Mouse (Mus musculus) lung, postnatal 14 days (tissue): ENCODE measurements at regions not wholly inside any gene's neighbourhood (a gene's known extent, or its start where the extent isn't known, plus 50 kb on each side); places are given as distances from the start of the nearest gene placed in this dataset.

Experiments
- DNase-seq: peaks from one replicate; pipeline ENCODE4 v3.0.0; 2021

GRCm38 (mm10) chr11:110722701-110723100 lies 245.1 kb upstream of the Kcnj16 start:
- no peak for DNase-seq

GRCm38 (mm10) chr11:110723971-110724370 lies 243.9 kb upstream of the Kcnj16 start:
- no peak for DNase-seq

- no peak for DNase-seq
These were observed 240.4 kb upstream of the Kcnj16 start for GRCm38 (mm10) chr11:110727357-110727961.

DNA sequence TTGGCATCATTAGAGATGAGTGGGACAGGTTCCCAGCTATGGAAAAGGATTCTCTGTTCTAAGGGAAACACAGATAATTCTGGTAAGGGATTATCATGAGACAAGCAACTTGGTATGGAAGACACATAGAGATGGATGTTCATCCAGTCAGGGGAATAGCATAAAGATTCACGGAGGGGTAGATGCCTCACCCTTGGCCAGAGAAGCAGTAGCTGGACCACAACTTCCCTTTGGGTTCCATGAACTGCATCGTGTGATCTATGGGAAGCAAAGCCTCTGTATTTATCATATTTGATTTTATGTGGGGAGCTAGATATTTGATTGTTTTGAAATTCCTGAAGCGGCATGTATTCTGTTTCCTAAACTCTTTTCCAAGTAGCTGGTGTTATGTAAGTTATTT lies 236.3 kb upstream of the Kcnj16 start:
- no peak for DNase-seq

GRCm38 (mm10) chr11:110774128-110774527 lies 193.7 kb upstream of the Kcnj16 start:
- DNase-seq: no peak

GRCm38 (mm10) chr11:110781492-110782276 lies 186.1 kb upstream of the Kcnj16 start:
- no peak for DNase-seq

DNA sequence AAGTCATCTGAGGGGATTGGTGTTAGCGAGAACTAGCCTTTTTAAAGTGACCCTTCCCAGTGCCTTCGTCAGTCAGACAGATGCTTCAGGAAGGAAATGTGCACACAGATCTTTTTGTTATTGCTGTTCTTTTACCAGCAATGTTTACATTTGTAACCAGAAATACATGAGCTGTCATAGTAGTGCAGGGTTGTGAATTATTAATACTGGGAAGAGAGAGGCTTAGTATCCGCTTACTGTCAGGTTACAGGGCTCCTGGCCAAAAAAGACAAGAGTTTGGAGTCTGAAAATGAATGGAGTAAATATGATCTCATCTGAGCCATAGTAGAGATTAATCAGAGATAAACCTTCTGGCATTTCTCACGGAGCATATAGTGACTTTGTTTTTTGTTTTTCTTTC lies 178.3 kb upstream of the Kcnj16 start:
- DNase-seq: no peak

- no peak for DNase-seq
These were observed 167.8 kb upstream of the Kcnj16 start for GRCm38 (mm10) chr11:110799887-110800578.

- DNase-seq: no peak
These were observed 165.8 kb upstream of the Kcnj16 start for GRCm38 (mm10) chr11:110802013-110802412.

DNA sequence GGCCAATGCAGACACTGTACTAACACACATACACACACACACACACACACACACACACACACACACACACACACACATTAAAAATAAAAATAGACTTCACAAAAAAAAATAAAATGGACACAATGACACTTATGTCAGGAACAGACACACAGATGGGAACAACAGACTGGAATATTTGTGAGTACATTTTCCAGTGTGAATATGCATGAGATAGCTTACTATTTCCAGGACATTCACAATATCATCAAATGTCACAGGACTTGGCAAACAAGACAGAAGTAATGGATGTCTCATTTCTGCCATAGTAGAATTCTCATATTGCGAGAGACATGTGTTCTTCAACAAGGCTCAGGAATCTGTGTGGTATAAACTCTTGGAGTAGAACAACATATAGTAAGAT lies 163.8 kb upstream of the Kcnj16 start:
- DNase-seq: no peak

DNA sequence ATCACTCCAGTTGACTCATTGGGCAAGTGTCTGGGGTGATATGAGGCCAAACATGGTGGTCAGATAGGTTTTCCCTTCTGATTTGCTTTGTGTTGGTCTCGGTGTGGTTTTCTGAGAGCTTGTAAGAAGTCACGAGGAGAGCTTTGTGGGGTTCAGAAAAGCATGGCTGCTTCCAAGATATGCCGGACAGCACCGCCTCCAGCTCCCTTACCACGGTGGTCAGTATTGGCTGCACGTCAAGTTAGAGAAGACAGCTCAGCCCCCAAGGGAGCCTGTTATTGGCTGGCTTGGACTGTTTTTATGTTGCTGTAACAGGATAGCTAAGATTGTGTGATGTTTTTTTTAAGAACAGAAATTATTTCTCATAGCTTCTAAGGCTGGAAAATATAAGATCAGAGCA lies 154.7 kb upstream of the Kcnj16 start:
- DNase-seq: no peak

- no peak for DNase-seq
These were observed 153.1 kb upstream of the Kcnj16 start for GRCm38 (mm10) chr11:110814732-110815131.

- no peak for DNase-seq
These were observed 152.6 kb upstream of the Kcnj16 start for GRCm38 (mm10) chr11:110815206-110815605.

- no peak for DNase-seq
These were observed 139.2 kb upstream of the Kcnj16 start for GRCm38 (mm10) chr11:110828584-110828983.

DNA sequence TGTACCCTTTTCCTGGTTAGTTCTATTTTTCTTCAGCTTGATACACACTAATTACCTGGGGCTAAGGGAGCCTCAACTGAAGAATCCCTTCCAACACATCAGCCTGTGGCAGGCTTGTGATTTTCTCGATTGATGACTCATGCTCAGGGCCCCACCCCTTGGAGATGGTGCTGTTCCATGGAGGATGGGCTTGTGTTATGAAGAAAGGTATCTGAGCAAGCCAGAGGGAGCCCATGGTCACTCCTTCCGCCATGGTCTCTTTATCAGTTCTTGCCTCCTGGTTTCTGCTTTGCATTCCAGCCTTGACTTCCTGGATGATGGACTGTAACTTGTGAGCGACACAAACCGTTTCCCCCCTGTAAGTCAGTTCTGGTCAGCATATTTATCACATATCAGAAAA lies 131.1 kb upstream of the Kcnj16 start:
- no peak for DNase-seq

DNA sequence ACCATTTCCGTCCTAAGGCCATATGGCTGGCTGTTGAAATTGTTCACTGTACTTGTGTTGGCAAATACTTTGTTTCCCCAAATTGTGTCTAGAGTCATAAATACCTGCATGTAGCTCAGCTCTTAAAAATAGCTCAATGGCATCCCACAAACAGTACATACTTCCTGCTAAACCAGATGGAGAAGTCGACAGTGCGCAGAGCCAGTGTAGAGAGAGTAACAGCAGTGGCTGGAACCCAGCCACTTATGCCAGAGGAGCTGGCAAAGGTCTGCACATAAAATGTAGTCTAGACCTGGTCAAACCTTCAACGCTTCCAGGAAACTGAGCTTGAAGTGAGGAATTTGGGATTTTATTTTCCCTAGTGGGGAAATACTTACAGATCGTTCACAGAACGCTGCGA lies 128.5 kb upstream of the Kcnj16 start:
- no peak for DNase-seq

DNA sequence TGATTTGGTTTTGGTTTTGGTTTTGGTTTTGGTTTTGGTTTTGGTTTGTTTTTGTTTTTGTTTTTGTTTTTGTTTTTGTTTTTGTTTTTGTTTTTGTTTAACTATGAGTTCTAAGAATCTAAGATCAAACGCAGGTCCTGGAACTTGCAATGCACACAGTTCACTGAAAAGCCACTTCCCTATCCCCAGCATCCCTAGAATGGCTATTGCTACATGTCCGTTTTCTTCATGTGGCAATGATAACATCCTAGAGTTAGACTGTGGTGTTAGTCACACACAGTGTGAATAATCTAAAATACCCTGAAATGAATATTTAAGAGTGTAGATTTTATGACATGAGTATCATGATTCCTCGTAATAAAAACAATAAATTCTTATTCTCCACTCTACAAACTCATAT lies 99.5 kb upstream of the Kcnj16 start:
- DNase-seq: no peak

- DNase-seq: no peak
These were observed 97.7 kb upstream of the Kcnj16 start for GRCm38 (mm10) chr11:110870133-110870532.

GRCm38 (mm10) chr11:110874626-110875025 lies 93.2 kb upstream of the Kcnj16 start:
- DNase-seq: no peak

GRCm38 (mm10) chr11:110880971-110881370 lies 86.9 kb upstream of the Kcnj16 start:
- DNase-seq: no peak

DNA sequence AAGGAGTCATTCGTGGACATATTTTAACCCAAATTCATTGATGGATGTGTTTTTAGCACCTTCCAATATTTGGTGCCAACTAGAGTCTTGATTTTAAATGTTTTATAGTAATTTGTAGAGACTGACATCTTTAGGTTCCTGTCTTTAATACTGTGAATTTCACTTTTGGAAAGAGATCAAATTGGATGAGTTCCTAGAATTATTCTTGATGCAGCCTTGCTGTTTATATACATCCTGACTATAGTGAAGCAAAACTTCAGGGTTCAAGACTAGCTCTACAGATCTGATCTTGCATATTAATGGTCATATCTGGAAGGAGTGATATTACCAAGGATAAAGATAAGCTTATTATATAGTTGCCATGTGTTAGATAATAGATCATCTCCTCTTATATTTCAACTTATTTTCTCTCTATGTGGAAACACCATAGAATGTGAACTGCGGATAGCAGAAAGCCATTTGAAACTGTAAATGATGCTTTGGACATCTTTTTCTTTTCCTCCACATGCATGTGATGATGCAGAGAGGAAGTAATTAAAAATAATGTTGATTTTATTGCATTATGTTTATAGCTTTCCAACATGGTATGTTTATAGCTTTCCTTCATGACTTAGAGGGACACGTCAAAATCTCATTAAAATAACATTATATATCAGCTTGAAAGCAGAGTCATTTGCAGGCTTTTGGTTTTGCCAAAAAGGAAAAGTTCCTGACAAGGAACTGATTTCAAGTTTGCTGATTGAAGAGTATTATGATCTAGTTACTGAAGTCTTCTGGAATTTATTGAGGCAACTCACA lies 78.3 kb upstream of the Kcnj16 start:
- DNase-seq: no peak

DNA sequence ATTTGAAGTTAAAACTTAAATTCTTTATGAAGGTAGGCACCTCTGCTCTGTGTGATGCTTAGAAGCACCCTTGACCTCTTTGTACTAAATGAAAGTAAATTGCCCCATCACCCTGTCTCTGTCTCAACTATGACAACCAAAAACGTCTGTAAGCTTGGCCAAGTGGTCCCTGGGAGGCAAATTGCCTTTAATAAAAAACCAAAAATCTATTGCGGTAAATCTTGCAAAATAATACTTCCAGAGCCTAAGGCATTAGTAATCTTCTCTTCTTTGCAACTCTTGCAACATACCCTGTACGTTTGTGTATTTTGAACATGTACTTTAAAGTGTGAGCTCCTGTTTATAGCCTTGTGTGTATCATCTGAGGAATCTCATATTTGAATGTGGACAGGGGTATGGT lies 77.4 kb upstream of the Kcnj16 start:
- no peak for DNase-seq

DNA sequence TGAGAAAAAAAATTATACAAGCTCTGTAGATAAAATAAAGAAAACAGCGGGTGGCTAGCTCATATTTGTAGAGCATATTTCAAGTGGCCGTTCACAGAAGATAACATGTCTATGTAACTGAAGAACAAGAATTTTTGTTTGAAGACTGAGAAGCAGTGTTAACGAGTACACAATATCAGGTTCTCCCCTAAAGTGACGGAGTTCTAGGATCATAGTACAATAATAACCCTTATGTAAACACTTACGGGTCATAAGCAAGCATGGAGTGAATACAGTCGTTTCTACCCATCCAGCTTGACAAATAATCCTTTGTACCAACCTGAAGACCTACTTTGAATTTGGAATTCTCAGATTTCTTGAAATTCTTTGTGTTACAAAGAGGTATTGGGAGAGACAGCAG lies 64.9 kb upstream of the Kcnj16 start:
- no peak for DNase-seq
